Comparison of ENCODE assay signal across 8 mouse cellular contexts in the genomic region with DNA sequence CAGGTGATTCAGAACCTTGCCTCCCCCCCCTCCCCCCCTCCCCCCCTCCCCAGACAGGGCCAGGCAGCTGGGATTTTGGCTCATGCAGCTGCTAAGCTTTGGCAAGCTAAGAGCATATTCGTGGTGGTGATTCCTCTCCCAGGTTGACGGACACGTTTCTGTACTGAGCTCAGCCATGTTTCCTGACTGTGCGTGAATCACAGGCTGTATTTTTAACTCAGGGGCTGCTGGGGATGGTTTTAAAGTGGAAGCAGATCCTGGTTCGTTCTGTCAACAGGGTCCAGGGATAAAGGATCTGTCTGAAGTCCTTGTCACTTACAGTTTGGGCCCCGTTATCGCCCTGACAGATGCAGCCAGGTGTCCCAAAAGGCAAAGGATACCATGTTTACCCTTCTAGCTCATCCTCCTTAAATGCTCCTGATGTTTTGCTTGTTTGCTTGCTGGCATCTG. TPM values are rescaled to one million over a fixed set of nuclear protein-coding genes. Genes with fewer than 3 reads are reported as not detected.
A peak's percentile ranks its signal among the peaks of the same experiment; 100 is the strongest.
DNase-seq lines count a peak whose midpoint lies in the region; ATAC-seq and TF ChIP-seq lines count a peak whose summit lies in the region.

No protein-coding gene starts in this region.

- 8% methylated on average over 7 of the region's 7 CpGs for WGBS in heart, embryonic 12.5 days
- 25% methylated on average over 6 of the region's 7 CpGs for WGBS in macrophage (ENCODE audit: missing documents)

- no peak for ATAC-seq in heart, embryonic 12.5 days (ENCODE audit: insufficient number of reproducible peaks, low FRiP score)

- H3K4me2 ChIP-seq in heart, embryonic 12.5 days: peak overlapping the region; percentile 41

- no peak for TF ChIP-seq POLR2A in brain, embryonic 14.5 days (IDR thresholded peaks at IDR 0.05; ENCODE audit: borderline replicate concordance, extremely low read depth, insufficient read depth, insufficient read length, poor library complexity, severe bottlenecking)

- H3K36me3 ChIP-seq in heart, embryonic 12.5 days: no peaks in the 10 kb centered on the region
- no peaks in the 10 kb centered on the region for H3K36me3 ChIP-seq in macrophage (ENCODE audit: inconsistent target)

- H3K27ac ChIP-seq in heart, embryonic 12.5 days (ENCODE audit: poor library complexity, severe bottlenecking): peak overlapping the region; percentile 95
- H3K27ac ChIP-seq in macrophage: peak overlapping the region; percentile 97

- H3K9ac ChIP-seq in heart, embryonic 12.5 days: peak overlapping the region; percentile 30; the same call in 1 of the 2 replicates

- H3K9me3 ChIP-seq in heart, embryonic 12.5 days (replicated peaks): no peaks in the 10 kb centered on the region

- intact Hi-C loops in left cerebral cortex, postnatal 36 days (cut with DNase I): no loop called here

- no peak for TF ChIP-seq CTCF in brain, embryonic 14.5 days (IDR thresholded peaks at IDR 0.05; ENCODE audit: borderline replicate concordance, extremely low read depth, insufficient read depth, insufficient read length)

- H3K27me3 ChIP-seq in heart, embryonic 12.5 days (replicated peaks): no peaks in the 10 kb centered on the region

- H3K79me2 ChIP-seq in macrophage (ENCODE audit: inconsistent target): peaks cover 54% of the 10 kb centered on the region

- DNase-seq in left cerebral cortex, postnatal 36 days (ENCODE audit: low spot score in 2 of 2): peak; percentile 50 to 59
- DNase-seq in left cerebral cortex, adult 8-10 months (ENCODE audit: low spot score in 2 of 2): no peak
- DNase-seq in brain, embryonic 14.5 days (ENCODE audit: low read depth): peak; percentile 81
- no peak for DNase-seq in urinary bladder, adult 2 months (ENCODE audit: low spot score)
- no peak for DNase-seq in adrenal gland, adult 18-20 months (ENCODE audit: low spot score in 2 of 2)
- DNase-seq in layer of hippocampus, postnatal 25 days (ENCODE audit: extremely low spot score in 1 of 2, low spot score in 1 of 2): no peak

- no peak overlapping the region for H3K4me3 ChIP-seq in heart, embryonic 12.5 days
- peak overlapping the region; percentile 39; the same call in 1 of the 2 replicates for H3K4me3 ChIP-seq in macrophage (ENCODE audit: inconsistent target)

- H3K4me1 ChIP-seq in heart, embryonic 12.5 days (replicated peaks): peaks cover 83% of the 10 kb centered on the region

RNA-seq across cellular contexts. Expression of a gene that starts 11.9 kb away (rescaled TPM):
- total RNA-seq in left cerebral cortex, postnatal 36 days (2021): 10 to 100 TPM; 70.7 to 73.6 TPM
- 10 to 100 TPM; 60.7 to 74.9 (median 68.5) TPM for total RNA-seq in left cerebral cortex, adult 8-10 months (2022)
- 77.9 and 97.5 TPM in 2 replicates for polyA plus RNA-seq in brain, embryonic 14.5 days (2012; rRNA removed)
- 57.8 and 59.5 TPM in 2 replicates for polyA plus RNA-seq in heart, embryonic 12.5 days (2016; fragmentation: Nextera tagmentation; extraction: Ambion mirVana)
- 10 to 100 TPM in 5 of 26 experiments, 1 to 10 TPM in 20, under 1 TPM in 1; 0.94 to 14.8 (median 5.9) TPM for total RNA-seq in macrophage (2018; cell fraction: chromatin; rRNA removed)
- 10 to 100 TPM in 24 of 26 experiments, 1 to 10 TPM in 2; 7.3 to 28.3 (median 21.4) TPM for total RNA-seq in macrophage (2018; cell fraction: cytosol; rRNA removed)
- 10 to 100 TPM in 24 of 26 experiments, 1 to 10 TPM in 2; 7.2 to 45.6 (median 16.6) TPM for total RNA-seq in macrophage (2018; cell fraction: nucleus; rRNA removed)
- 9.1 to 32.1 TPM (median 10.4 TPM) in 3 replicates for polyA plus RNA-seq in macrophage (2018)
- polyA plus RNA-seq in urinary bladder, adult 2 months (2012; rRNA removed): 29.6 and 38.2 TPM in 2 replicates
- total RNA-seq in adrenal gland, adult 18-20 months (2021): 10 to 100 TPM; 61.0 to 61.4 TPM
- total RNA-seq in layer of hippocampus, postnatal 25 days (2021): 10 to 100 TPM; 68.0 to 70.8 TPM

RNA-seq across cellular contexts. Expression of a gene that starts 50.4 kb away (rescaled TPM):
- 10 to 100 TPM; 82.2 to 93.0 TPM for total RNA-seq in left cerebral cortex, postnatal 36 days (2021)
- total RNA-seq in left cerebral cortex, adult 8-10 months (2022): 100 to 1,000 TPM in 1 of 4 experiments, 10 to 100 TPM in 3; 95.7 to 109 (median 99.4) TPM
- 67.3 and 70.7 TPM in 2 replicates for polyA plus RNA-seq in brain, embryonic 14.5 days (2012; rRNA removed)
- polyA plus RNA-seq in heart, embryonic 12.5 days (2016; fragmentation: Nextera tagmentation; extraction: Ambion mirVana): 28.9 and 29.3 TPM in 2 replicates
- total RNA-seq in macrophage (2018; cell fraction: chromatin; rRNA removed): 100 to 1,000 TPM in 24 of 26 experiments, 10 to 100 TPM in 2; 47.8 to 664 (median 256) TPM
- 100 to 1,000 TPM in 9 of 26 experiments, 10 to 100 TPM in 17; 31.9 to 138 (median 77.0) TPM for total RNA-seq in macrophage (2018; cell fraction: cytosol; rRNA removed)
- total RNA-seq in macrophage (2018; cell fraction: nucleus; rRNA removed): 100 to 1,000 TPM in 20 of 26 experiments, 10 to 100 TPM in 6; 48.7 to 440 (median 191) TPM
- 42.6 to 89.8 TPM (median 86.9 TPM) in 3 replicates for polyA plus RNA-seq in macrophage (2018)
- 46.4 and 52.3 TPM in 2 replicates for polyA plus RNA-seq in urinary bladder, adult 2 months (2012; rRNA removed)
- 10 to 100 TPM; 21.8 to 28.5 TPM for total RNA-seq in adrenal gland, adult 18-20 months (2021)
- total RNA-seq in layer of hippocampus, postnatal 25 days (2021): 10 to 100 TPM; 62.0 to 74.2 TPM

Comparison
In these comparisons a context has a peak if more than half of its experiments do, and no peak if none do; other contexts are left out.
1. DNase-seq: peak in left cerebral cortex, postnatal 36 days (2 of 2) and brain, embryonic 14.5 days (single experiment); none in left cerebral cortex, adult 8-10 months (0 of 2), urinary bladder, adult 2 months (single experiment), adrenal gland, adult 18-20 months (0 of 2) and layer of hippocampus, postnatal 25 days (0 of 2).